Mouse (Mus musculus) thymus, postnatal 25 days (tissue): Measurements from ENCODE around the gene Ranbp17.

Source experiments
- DNase-seq: peaks from one replicate; pipeline ENCODE4 v3.0.0; 2022

Ranbp17 gene

GRCm38 (mm10) chr11:33195531-33196446 lies 317.8 kb downstream of the Ranbp17 start:
- no peak for DNase-seq

DNA sequence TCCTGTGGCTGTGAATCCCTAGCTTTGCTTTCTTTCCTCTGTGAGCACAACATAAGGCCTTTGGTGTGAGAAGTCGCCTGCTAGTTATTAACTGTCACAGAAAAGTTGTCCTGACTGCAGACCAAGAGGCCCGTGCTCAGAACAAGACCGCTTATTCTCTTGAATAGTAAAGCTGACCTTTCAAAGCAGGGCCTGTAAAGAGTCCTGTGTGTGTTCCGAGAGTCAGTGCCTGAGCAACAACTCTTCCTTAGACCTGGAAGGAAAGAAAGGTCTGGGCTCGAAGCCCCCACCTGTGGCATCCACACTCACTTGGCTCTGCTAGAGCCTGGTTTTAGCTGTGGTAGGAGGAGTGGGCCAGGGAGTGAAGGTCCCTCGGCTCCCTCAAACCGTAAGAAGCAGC lies 318.5 kb downstream of the Ranbp17 start:
- no peak for DNase-seq

- DNase-seq: no peak
Observed at GRCm38 (mm10) chr11:33193695-33194094, 319.9 kb downstream of the Ranbp17 start.

GRCm38 (mm10) chr11:33181804-33182203 lies 331.7 kb downstream of the Ranbp17 start:
- no peak for DNase-seq

GRCm38 (mm10) chr11:33180701-33181116 lies 332.8 kb downstream of the Ranbp17 start:
- DNase-seq: no peak

DNA sequence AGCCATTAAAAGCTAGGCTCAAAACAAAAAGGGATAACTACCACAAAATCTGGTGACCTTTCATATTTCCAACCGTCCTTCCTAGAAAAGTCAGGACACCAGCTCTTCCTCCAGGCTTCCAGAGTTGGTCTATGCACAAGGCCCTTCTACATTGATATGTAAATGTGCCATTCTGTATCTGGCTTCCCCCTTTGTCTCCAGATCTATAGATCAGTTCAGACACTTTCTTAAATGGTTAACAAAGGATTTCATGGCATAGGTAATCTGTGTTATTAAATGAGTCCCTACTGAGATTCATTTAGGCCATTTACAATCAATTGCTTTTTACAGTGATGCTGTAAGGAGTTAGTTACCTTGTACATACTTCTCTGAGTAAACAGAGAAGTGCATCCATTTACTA lies 333.7 kb downstream of the Ranbp17 start:
- no peak for DNase-seq

- DNase-seq: peak; percentile 18
Observed at GRCm38 (mm10) chr11:33176525-33177245, 336.9 kb downstream of the Ranbp17 start.

DNA sequence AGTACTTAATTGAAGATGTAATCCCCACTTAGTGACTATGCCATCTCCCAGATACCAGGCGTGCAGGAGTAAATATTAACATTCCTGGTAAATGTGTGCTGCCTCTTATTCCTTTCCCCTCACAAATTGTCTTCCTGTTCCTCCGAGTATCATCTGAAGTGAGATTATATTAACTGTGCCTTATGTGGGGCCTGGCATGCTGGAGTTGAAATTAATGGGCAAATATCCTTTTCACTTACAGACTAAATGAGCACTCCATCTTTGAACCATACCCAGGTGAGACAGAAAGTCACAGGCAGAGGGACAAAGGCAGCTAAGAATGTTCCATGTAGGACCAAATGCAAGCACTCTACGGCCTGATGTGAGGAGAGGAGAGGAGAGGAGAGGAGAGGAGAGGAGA lies 337.8 kb downstream of the Ranbp17 start:
- no peak for DNase-seq

- DNase-seq: peak; percentile 54
Observed at GRCm38 (mm10) chr11:33170489-33170888, 343.1 kb downstream of the Ranbp17 start.

DNA sequence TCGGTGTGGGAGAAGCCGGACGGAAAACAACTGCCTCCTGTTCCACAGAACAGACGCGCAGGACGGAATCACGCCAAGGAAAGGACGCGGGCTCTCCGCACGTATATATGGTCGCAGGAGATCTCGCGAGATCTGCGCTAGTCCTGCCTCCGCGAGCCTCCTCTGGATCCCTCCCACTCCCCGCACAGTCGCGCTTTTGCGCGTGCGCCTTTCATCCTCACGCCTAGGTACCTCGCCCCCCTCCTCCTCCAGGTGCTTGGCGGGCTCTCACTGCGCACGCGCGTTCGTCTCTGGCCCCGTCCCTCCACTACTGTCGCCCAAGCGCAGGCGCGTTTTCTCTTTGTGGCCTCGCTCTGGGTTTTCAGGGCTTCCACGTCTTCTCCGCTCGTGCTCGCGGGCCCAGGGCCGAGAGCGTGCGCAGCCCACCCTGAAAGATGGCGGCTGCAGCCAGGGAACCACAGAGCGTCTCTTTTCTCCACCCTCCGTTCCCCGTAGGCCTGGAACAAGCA lies 350.5 kb downstream of the Ranbp17 start, which contains the start of gene Npm1:
Gene Npm1, minus strand, starts transcription at position 209 of the 509 bp plus-strand sequence.
- peak; percentile 99 for DNase-seq

- DNase-seq: peak; percentile 77
Observed at GRCm38 (mm10) chr11:33162211-33162997, 351.1 kb downstream of the Ranbp17 start.
